Mouse (Mus musculus): ENCODE measurements around the gene Dhrs7c. TPM values are rescaled to one million over a fixed set of nuclear protein-coding genes. Genes with fewer than 3 reads are reported as not detected.

Dhrs7c gene
- polyA plus RNA-seq, 1 experiment from 2014 or later, result not detected

- no peaks in the 10 kb centered on the region for H3K4me1 ChIP-seq (replicated peaks; ENCODE audit: control insufficient read depth, insufficient read depth, low read length)
- no peak overlapping the region for H3K9ac ChIP-seq (ENCODE audit: low read depth, low read length)
- no peak for ATAC-seq (ENCODE audit: low FRiP score)
Observed at GRCm38 (mm10) chr11:67829530-67829929, 31.5 kb downstream of the Dhrs7c start.

DNA sequence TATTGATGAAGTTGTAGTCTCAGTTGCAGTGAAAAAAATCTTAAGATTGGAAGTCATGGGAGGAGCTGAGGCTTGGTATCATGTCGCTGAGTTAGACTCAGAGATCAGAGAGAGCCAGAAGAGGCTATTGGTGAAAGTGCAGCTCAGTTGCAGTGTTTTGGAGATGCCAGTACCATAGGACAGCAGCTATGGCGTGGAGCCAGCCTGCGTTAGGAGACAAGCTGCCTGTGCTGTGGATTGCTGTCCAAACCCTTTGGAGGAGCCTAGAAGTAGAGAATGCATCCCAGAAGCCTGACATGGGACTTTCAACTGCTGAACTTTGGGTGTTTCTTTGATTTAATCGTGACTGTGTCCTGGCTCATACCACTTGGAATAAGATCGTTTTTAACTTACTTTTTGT, 33.8 kb downstream of the Dhrs7c start:
- Histone ChIP-seq H3K36me3 (ENCODE audit: control insufficient read depth, insufficient read depth, low read length) (no peaks in the 10 kb centered on the region), H3K27me3 (ENCODE audit: control insufficient read depth, insufficient read depth, low read length) (no peaks in the 10 kb centered on the region), H3K27ac (ENCODE audit: low read depth, low read length) (no peak overlapping the region), H3K9ac (ENCODE audit: low read depth, low read length) (no peak overlapping the region), H3K4me2 (replicated peaks; ENCODE audit: low read depth, low read length) (no peak overlapping the region), H3K4me1 (replicated peaks; ENCODE audit: control insufficient read depth, insufficient read depth, low read length) (no peaks in the 10 kb centered on the region), H3K4me3 (ENCODE audit: low read depth, low read length) (no peak overlapping the region), H3K9me3 (ENCODE audit: control insufficient read depth, low read length) (no peaks in the 10 kb centered on the region)
- ATAC-seq (ENCODE audit: low FRiP score) (no peak), DNase-seq (ENCODE audit: low spot score) (no peak)
- WGBS, result 81% methylated on average over 5 of the region's 5 CpGs

More at GRCm38 (mm10) chr11:67829530-67829929, 31.5 kb downstream of the Dhrs7c start:
- DNase-seq (ENCODE audit: low spot score), result no peak
- Histone ChIP-seq H3K27me3 (ENCODE audit: control insufficient read depth, insufficient read depth, low read length) (no peaks in the 10 kb centered on the region), H3K9me3 (ENCODE audit: control insufficient read depth, low read length) (no peaks in the 10 kb centered on the region), H3K36me3 (ENCODE audit: control insufficient read depth, insufficient read depth, low read length) (no peaks in the 10 kb centered on the region), H3K4me3 (ENCODE audit: low read depth, low read length) (no peak overlapping the region), H3K4me2 (replicated peaks; ENCODE audit: low read depth, low read length) (no peak overlapping the region), H3K27ac (ENCODE audit: low read depth, low read length) (no peak overlapping the region)
- WGBS, result 84% methylated on average over 6 of the region's 6 CpGs

DNA sequence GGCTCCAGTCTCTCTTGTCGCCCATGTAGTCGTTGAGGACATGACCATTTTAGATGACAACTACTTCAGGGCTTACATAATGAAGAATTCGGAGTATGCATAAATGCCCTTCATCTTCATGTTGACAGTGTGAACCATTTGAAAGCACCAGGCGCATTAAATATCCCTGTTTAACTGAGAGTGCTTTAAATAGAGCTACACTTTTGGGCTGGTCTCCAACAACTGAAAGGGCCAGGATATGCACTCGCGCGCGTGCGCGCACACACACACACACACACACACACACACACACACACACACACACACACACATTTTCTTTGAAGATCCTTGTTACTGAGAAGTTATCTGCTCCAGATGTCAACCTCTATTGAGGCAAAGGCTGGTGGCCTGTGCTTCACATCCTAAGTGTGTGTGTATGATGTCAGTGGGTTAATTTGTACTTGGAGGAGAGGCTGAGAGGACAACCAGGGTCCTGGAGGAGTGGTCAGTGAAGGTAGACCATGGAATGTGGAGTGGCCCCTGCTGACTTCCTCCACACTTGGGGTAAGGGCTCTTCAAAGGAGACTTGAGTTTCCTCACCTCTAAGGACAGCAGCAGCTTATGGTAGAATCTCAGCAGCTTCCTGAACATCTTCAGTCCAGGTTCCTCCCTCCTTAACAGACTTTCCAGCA, 37.6 kb downstream of the Dhrs7c start:
- 93% methylated on average over 10 of the region's 10 CpGs for WGBS
- ATAC-seq (ENCODE audit: low FRiP score), result no peak
- H3K4me3 ChIP-seq (ENCODE audit: low read depth, low read length), result no peak overlapping the region

DNA sequence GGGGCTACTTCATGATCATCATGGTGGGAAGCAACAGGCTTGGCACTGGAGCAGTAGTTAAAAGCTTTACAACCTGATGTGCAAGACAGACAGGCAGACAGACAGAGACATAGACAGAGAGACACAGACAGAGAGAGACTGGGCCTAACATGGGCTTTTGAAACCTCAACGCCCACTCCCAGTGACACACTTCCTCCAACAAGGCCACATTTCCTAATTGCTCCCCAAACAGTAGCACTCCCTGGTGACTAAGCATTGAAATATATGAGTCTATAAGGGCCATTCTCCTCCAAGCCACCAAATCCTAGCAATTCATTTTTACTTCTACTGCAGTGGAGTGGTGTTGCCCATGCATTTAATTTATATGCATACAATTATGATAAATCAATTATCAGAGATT, 41.8 kb downstream of the Dhrs7c start:
- H3K4me1 ChIP-seq (replicated peaks; ENCODE audit: control insufficient read depth, insufficient read depth, low read length), result no peaks in the 10 kb centered on the region
- DNase-seq (ENCODE audit: low spot score), result no peak
- no peaks in the 10 kb centered on the region for H3K36me3 ChIP-seq (ENCODE audit: control insufficient read depth, insufficient read depth, low read length)
- no peaks in the 10 kb centered on the region for H3K27me3 ChIP-seq (ENCODE audit: control insufficient read depth, insufficient read depth, low read length)
- no peak overlapping the region for H3K27ac ChIP-seq (ENCODE audit: low read depth, low read length)
- H3K9me3 ChIP-seq (ENCODE audit: control insufficient read depth, low read length), result no peaks in the 10 kb centered on the region
- 86% methylated on average over 1 of the region's 1 CpGs for WGBS
- no peak for ATAC-seq (ENCODE audit: low FRiP score)
- H3K4me2 ChIP-seq (replicated peaks; ENCODE audit: low read depth, low read length), result no peak overlapping the region
- H3K4me3 ChIP-seq (ENCODE audit: low read depth, low read length), result no peak overlapping the region
- H3K9ac ChIP-seq (ENCODE audit: low read depth, low read length), result no peak overlapping the region

More for the DNA sequence above, 37.6 kb downstream of the Dhrs7c start:
- H3K9ac ChIP-seq (ENCODE audit: low read depth, low read length), result no peak overlapping the region
- H3K36me3 ChIP-seq (ENCODE audit: control insufficient read depth, insufficient read depth, low read length), result no peaks in the 10 kb centered on the region
- H3K4me2 ChIP-seq (replicated peaks; ENCODE audit: low read depth, low read length), result no peak overlapping the region
- DNase-seq (ENCODE audit: low spot score), result no peak
- H3K4me1 ChIP-seq (replicated peaks; ENCODE audit: control insufficient read depth, insufficient read depth, low read length), result no peaks in the 10 kb centered on the region
- no peaks in the 10 kb centered on the region for H3K9me3 ChIP-seq (ENCODE audit: control insufficient read depth, low read length)
- no peaks in the 10 kb centered on the region for H3K27me3 ChIP-seq (ENCODE audit: control insufficient read depth, insufficient read depth, low read length)
- H3K27ac ChIP-seq (ENCODE audit: low read depth, low read length), result no peak overlapping the region

DNA sequence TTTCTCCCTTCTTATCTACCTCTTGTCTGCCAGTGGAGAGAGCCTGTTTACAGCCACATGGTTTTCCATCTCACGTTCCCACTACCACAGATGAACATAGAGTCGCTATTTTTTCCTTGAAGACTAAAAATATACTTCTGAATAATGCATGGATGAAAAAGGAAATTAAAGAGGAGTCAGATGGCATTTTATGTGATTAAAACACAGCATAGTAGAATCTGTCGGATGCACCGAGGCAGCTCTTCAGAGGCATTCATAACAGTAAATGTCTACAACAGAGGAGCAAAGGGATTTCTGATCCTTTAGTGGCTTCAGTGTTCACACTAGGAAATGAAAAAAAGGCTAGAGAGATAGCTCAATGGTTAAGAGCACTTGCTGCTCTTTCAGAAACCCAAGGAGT, 47.2 kb downstream of the Dhrs7c start:
- Histone ChIP-seq H3K4me1 (replicated peaks; ENCODE audit: control insufficient read depth, insufficient read depth, low read length) (no peaks in the 10 kb centered on the region), H3K4me3 (ENCODE audit: low read depth, low read length) (no peak overlapping the region), H3K4me2 (replicated peaks; ENCODE audit: low read depth, low read length) (no peak overlapping the region), H3K9ac (ENCODE audit: low read depth, low read length) (no peak overlapping the region), H3K36me3 (ENCODE audit: control insufficient read depth, insufficient read depth, low read length) (no peaks in the 10 kb centered on the region), H3K27ac (ENCODE audit: low read depth, low read length) (no peak overlapping the region), H3K9me3 (ENCODE audit: control insufficient read depth, low read length) (no peaks in the 10 kb centered on the region), H3K27me3 (ENCODE audit: control insufficient read depth, insufficient read depth, low read length) (no peaks in the 10 kb centered on the region)
- 87% methylated on average over 4 of the region's 4 CpGs for WGBS
- ATAC-seq (ENCODE audit: low FRiP score) (no peak), DNase-seq (ENCODE audit: low spot score) (no peak)

DNA sequence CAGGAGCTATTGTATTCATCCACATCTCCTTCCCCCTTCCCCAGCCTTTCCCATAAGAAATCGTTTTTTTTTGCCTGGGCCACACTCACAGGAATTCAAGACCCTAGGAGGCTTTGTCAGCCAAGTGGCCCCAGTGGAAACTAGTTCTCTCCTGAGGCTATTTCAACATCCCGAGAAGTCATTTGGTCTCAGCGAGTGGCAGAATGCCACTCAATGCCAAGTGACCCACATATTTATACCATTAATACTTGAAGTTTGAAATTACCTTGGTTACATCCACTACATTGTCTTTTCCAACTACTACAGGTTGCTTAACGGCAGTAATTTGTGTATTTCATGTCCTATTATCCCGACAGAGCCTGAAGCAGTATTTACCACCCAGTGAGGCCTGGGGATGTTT, 53.8 kb downstream of the Dhrs7c start:
- ATAC-seq (ENCODE audit: low FRiP score) (no peak), DNase-seq (ENCODE audit: low spot score) (no peak)
- Histone ChIP-seq H3K4me3 (ENCODE audit: low read depth, low read length) (no peak overlapping the region), H3K9ac (ENCODE audit: low read depth, low read length) (no peak overlapping the region), H3K27me3 (ENCODE audit: control insufficient read depth, insufficient read depth, low read length) (no peaks in the 10 kb centered on the region), H3K4me2 (replicated peaks; ENCODE audit: low read depth, low read length) (no peak overlapping the region), H3K4me1 (replicated peaks; ENCODE audit: control insufficient read depth, insufficient read depth, low read length) (no peaks in the 10 kb centered on the region), H3K27ac (ENCODE audit: low read depth, low read length) (no peak overlapping the region), H3K9me3 (ENCODE audit: control insufficient read depth, low read length) (no peaks in the 10 kb centered on the region), H3K36me3 (ENCODE audit: control insufficient read depth, insufficient read depth, low read length) (no peaks in the 10 kb centered on the region)
- WGBS, result 55% methylated on average over 5 of the region's 5 CpGs

DNA sequence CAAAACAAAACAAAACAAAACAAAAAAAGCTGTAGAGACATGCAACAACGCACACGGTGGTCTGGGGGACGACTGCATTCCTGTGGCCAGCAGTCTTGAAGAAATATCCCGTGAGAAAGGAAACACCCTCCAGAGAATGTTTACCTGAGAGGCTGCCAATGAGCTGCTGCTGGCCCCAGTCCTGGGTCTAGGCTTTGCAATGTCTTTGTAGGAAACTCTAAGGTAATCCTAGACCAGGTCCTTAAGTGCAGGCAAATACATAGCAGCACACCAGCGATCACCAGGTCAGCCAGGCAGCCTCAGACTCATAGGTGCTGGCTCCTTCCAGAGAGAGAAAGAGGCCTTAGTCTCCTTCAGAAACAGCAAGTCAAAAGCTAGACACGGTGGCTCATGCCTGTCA, 56.0 kb downstream of the Dhrs7c start:
- Histone ChIP-seq H3K27ac (ENCODE audit: low read depth, low read length) (no peak overlapping the region), H3K4me2 (replicated peaks; ENCODE audit: low read depth, low read length) (no peak overlapping the region), H3K9me3 (ENCODE audit: control insufficient read depth, low read length) (no peaks in the 10 kb centered on the region), H3K36me3 (ENCODE audit: control insufficient read depth, insufficient read depth, low read length) (no peaks in the 10 kb centered on the region), H3K4me3 (ENCODE audit: low read depth, low read length) (no peak overlapping the region), H3K27me3 (ENCODE audit: control insufficient read depth, insufficient read depth, low read length) (no peaks in the 10 kb centered on the region), H3K9ac (ENCODE audit: low read depth, low read length) (no peak overlapping the region), H3K4me1 (replicated peaks; ENCODE audit: control insufficient read depth, insufficient read depth, low read length) (no peaks in the 10 kb centered on the region)
- ATAC-seq (ENCODE audit: low FRiP score) (no peak), DNase-seq (ENCODE audit: low spot score) (no peak)
- 55% methylated on average over 6 of the region's 6 CpGs for WGBS

DNA sequence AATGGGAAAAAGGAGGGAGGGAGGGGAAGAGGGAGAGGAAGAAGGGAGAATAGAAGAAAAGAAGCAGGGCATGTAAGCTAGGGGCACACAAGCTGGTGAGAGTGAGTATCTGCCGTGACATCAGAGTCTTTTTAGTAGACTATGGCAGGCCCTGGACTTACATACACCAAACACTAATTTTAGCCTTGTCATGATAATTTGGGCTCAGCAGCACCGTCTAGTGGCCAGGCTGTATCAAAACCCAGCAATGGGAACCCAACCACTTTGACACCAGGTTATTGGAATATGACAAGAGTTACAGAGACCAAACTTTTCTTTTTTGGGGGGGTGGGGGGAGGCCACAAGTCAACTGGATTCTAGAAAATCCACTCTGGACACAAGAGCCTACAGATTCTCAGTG, 57.0 kb downstream of the Dhrs7c start:
- H3K9ac ChIP-seq (ENCODE audit: low read depth, low read length), result no peak overlapping the region
- H3K27me3 ChIP-seq (ENCODE audit: control insufficient read depth, insufficient read depth, low read length), result no peaks in the 10 kb centered on the region
- no peak overlapping the region for H3K27ac ChIP-seq (ENCODE audit: low read depth, low read length)
- no peaks in the 10 kb centered on the region for H3K36me3 ChIP-seq (ENCODE audit: control insufficient read depth, insufficient read depth, low read length)
- H3K4me1 ChIP-seq (replicated peaks; ENCODE audit: control insufficient read depth, insufficient read depth, low read length), result no peaks in the 10 kb centered on the region
- H3K4me3 ChIP-seq (ENCODE audit: low read depth, low read length), result no peak overlapping the region
- no peak overlapping the region for H3K4me2 ChIP-seq (replicated peaks; ENCODE audit: low read depth, low read length)
- H3K9me3 ChIP-seq (ENCODE audit: control insufficient read depth, low read length), result no peaks in the 10 kb centered on the region
- peak; percentile 41 for DNase-seq (ENCODE audit: low spot score)
- WGBS, result 47% methylated on average over 2 of the region's 2 CpGs
- no peak for ATAC-seq (ENCODE audit: low FRiP score)

GRCm38 (mm10) chr11:67858518-67858917, 60.5 kb downstream of the Dhrs7c start:
- Histone ChIP-seq H3K36me3 (ENCODE audit: control insufficient read depth, insufficient read depth, low read length) (no peaks in the 10 kb centered on the region), H3K9ac (ENCODE audit: low read depth, low read length) (no peak overlapping the region), H3K27me3 (ENCODE audit: control insufficient read depth, insufficient read depth, low read length) (no peaks in the 10 kb centered on the region), H3K4me3 (ENCODE audit: low read depth, low read length) (no peak overlapping the region), H3K4me1 (replicated peaks; ENCODE audit: control insufficient read depth, insufficient read depth, low read length) (no peaks in the 10 kb centered on the region), H3K4me2 (replicated peaks; ENCODE audit: low read depth, low read length) (no peak overlapping the region), H3K9me3 (ENCODE audit: control insufficient read depth, low read length) (no peaks in the 10 kb centered on the region), H3K27ac (ENCODE audit: low read depth, low read length) (no peak overlapping the region)
- DNase-seq (ENCODE audit: low spot score), result no peak
- no peak for ATAC-seq (ENCODE audit: low FRiP score)
- WGBS, result 85% methylated on average over 9 of the region's 9 CpGs

Data from hindbrain, embryonic 11.5 days (tissue).